Mouse (Mus musculus) thymus, adult 2 months (tissue): ENCODE measurements around the gene Thada.

ENCODE experiments used
- CTCF ChIP-seq: fragments of 200-500 bp; IDR thresholded peaks from 2 replicates; pipeline ENCODE4 v1.5.1; 2012; ENCODE audit warnings: mild to moderate bottlenecking, control low read depth, low read length, moderate library complexity, borderline replicate concordance; ENCODE audit not compliant: control insufficient read depth, poor library complexity, insufficient read depth; ENCODE audit errors: extremely low read depth
- POLR2A ChIP-seq: fragments of 200-500 bp; IDR thresholded peaks from 2 replicates; pipeline ENCODE4 v1.6.1; 2012; ENCODE audit warnings: mild to moderate bottlenecking, low read length, control low read depth, moderate library complexity; ENCODE audit not compliant: control insufficient read depth, poor library complexity, insufficient read depth; ENCODE audit errors: extremely low read depth

GRCm38 (mm10) chr17:84180715-84181501 is 285.1 kb downstream of the Thada start:
- TF ChIP-seq CTCF (0 out of 2 replicates have a peak, but pooled peaks have one; percentile 35), POLR2A (no peak; the same call in 1 of the 2 replicates)
